Mouse (Mus musculus) brain, adult 2 months (tissue): ENCODE measurements at regions not wholly inside any gene's neighbourhood (a gene's known extent, or its start where the extent isn't known, plus 50 kb on each side); places are given as distances from the start of the nearest gene placed in this dataset.

Source experiments
- DNase-seq: peaks from one replicate; pipeline ENCODE4 v3.0.0; 2011; ENCODE audit warnings: low read depth, low spot score

- DNase-seq: peak; percentile 3
These were observed 257.7 kb upstream of the Atp11b start for GRCm38 (mm10) chr3:35496027-35496824.

- DNase-seq: no peak
These were observed 243.6 kb upstream of the Atp11b start for GRCm38 (mm10) chr3:35510314-35510713.

DNA sequence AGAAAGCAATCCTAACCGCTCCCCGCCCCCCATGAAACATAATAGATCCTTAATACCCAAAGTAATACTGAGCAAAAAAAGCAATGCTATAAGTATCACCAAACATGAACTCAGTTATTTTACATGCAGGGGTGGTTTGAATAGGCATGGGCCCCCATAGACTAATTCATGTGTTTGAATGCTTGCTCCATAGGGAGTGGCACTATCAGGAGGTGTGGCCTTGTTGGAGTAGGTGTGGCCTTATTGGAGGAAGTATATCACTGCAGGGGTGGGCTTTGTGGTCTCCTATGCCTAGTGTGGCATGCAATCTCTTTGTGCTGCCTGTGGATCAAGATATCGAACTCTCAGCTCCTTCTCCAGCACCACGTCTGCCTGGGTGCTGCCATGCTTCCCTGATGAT lies 237.4 kb upstream of the Atp11b start:
- no peak for DNase-seq

DNA sequence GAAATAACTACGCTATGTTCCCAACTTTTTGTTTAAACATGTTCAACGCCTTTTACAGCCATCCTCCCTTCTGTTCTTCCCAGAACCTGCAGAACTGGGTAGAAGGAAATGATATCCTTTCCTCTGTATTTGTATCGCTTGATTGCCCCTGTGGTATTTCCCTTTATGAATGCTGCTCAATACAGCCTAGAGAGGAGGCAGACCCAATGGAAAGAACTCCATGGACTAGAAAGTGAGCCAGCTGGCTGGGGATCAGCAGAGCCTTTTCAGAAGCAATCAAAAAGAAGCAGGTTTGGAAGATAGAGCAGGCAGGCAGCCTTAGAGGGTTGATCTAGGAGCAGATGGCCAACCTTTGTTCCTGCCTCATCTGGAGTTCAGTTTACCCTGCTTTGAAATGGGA lies 233.8 kb upstream of the Atp11b start:
- DNase-seq: peak; percentile 4

DNA sequence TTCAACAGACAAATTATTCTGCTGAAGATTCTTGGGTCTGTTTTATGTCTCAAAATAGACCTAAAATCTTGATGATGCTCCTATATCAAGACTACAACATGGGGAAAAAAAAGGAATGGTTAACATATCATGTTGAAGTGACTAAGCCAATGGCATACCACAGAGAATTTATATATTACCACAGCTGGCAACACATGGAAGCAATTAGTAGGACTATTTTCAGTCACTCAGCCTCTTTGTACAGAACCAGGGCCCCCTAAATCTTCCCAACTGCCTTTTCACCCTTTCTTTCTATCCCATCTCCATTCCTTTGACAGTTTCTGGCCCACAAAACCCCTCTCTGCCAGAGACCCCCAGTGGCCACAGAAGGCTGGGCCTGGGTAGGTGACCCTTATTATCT lies 206.2 kb upstream of the Atp11b start:
- DNase-seq: no peak

DNA sequence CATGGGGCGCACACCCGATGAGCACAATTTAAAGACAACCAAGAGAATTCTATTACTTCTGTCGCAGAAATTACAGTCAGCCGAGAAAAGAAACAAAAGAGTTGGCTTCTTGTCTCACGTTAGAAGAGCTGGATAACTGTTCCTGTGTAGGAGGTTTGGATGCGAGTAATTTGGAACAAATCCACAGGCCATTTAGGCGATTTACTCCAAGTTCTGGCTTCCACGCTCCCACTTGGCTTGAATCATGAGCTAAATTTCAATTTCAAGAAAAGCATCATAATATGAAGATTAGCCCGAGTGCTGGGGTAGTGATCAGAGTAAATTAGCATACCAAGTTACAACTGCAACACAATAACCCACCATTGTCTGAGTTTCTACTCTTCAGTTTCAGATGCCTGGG lies 202.1 kb upstream of the Atp11b start:
- peak; percentile 49 for DNase-seq

DNA sequence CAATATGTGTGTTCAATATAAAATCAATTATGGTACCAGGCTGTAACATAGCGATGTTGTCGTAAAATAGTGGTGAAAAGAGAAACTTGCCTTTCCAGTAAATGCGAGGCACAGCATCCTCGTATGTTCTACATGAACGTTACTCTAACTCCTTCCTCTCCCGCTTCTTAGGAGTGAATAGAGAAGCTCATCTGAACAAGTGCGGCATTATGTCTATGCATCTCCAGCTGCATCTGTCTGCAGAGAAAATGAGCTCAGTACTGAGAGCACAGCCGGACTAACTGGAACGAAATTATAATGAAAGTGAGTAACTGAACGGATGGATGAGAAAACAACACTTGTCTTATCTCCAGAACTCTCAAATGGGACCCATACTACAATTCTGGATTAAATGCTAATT lies 193.5 kb upstream of the Atp11b start:
- peak; percentile 23 for DNase-seq

DNA sequence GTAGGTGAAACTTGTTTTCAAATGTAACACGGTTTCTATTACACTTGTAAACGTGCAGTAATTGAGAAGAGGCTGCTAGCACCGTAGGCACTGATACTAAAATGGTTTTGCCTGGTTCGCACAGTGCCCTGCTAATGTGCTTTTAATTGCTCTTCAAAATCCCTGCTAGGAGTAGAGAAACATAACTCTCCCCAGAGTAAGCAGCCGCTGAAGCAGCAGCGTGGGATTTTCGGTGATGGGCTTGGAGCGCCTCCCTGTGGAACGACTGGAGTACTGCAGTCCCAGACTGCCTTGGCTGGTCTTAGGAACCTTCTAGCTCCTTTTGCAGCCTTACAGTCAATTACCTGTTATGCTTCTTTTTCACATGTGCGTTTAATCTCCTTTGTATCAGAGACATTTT lies 179.5 kb upstream of the Atp11b start:
- DNase-seq: peak; percentile 72
